Mouse (Mus musculus) yolk sac, embryonic 10.5 days (tissue): ENCODE measurements around the gene Drc7.

Experiments used
- DNase-seq: peaks from one replicate; pipeline ENCODE4 v3.0.0-alpha.2; 2017; ENCODE audit warnings: low spot score

Gene Drc7

DNA sequence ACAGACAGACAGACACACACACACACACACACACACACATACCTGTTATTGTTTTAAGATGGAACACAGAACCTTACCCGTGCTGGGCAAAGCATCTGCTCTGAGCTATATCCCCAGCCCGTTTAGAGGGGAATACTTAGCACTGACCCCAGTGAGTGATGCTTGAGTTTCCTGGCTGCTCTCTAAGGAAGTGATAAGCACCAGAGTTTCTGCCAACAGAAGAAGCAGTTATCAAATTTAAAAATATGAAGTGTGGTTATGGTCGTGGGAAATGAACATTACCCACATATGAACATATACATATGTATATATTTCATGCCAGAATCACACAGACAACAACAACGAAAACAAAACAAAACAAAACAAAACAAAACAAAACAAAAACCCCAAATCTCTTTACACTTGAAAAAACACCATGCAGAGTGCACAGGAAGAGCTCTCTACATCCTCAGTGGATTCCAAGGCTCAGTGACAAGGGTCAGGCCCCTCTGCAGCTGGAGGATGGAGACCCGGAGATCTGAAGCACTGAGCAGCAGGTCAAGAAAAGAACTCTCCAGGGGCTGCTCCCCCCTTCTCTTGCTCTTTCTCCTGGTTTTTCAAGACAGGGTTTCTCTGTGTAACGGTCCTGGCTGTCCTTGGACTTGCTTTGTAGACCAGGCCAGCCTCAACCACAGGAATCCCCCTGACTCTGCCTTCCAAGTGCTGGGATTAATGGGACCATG lies 5.1 kb downstream of the Drc7 start:
- DNase-seq, result no peak

DNA sequence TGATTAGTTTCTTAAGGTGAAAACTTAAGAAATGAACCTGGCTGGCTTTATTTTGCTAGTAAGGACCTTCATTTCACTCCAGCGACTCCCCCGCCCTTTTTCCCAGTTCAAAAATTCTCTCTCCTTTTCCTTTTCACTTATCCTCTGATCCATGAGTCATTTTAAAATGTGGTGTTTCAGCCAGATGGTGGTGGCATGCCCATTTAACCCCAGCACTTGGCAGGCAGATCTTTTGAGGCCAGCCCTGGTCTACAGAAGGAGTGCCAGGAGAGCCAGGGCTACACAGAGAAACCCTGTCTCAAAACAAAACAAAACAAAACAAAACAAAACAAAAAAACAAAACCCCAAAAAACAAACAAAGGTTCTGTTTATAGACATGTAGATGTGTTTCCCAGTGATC lies 9.6 kb downstream of the Drc7 start:
- no peak for DNase-seq

DNA sequence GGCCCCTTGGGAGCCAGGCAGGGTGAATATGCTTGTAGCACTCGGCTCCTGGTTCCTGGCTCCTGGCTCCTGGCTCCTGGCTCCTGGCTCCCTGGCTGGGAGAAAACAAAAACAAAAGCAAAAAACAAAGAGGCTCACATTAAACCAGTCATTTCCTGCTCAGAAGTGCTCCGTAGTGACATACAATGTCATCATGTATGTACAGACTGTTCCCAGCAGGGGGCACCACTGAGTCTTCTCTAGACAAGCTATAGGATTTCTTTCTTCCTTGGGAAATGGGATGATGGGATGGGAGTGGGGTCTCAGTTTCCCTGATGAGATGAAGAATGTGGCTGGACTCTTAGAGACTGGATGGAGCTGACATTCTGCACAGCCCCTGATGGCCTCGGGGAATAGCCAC lies 12.7 kb downstream of the Drc7 start:
- DNase-seq, result no peak

DNA sequence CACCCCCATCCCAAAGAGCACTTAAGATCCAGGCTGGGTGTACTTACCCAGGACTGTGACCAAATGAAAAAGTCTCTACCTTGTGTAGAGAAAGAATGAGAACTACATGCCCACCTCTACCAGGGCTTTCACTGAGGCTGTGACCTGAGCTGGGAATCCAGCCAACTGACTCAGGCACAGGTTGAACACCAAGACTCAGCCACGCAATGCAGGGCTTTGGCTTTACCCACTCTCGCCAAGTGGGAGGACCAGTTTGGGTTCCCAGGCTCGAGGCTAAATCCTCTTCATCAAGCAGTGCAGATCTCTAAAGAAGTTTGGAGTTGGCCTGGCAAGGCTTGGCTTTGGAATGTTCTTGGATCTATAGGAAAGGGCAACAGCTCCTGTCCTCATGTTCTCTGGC lies 20.6 kb downstream of the Drc7 start:
- no peak for DNase-seq

DNA sequence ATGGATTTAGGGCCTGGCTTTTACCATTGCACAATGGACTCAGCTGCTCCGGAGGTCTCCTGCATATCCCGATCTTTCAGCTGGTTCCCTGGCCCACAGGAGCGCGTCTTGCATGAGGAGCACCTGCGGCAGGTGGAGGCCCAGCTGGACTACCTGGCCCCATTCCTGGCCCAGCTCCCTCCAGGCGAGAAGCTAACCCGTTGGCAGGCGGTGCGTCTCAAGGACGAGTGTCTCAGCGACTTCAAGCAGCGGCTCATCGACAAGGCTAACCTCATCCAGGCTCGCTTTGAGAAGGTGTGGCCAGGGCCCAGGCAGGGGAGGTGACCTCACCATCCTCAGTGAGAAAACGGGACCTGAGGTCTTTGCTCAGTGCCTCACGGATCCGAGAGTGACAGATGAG lies 21.2 kb downstream of the Drc7 start:
- DNase-seq, result no peak

DNA sequence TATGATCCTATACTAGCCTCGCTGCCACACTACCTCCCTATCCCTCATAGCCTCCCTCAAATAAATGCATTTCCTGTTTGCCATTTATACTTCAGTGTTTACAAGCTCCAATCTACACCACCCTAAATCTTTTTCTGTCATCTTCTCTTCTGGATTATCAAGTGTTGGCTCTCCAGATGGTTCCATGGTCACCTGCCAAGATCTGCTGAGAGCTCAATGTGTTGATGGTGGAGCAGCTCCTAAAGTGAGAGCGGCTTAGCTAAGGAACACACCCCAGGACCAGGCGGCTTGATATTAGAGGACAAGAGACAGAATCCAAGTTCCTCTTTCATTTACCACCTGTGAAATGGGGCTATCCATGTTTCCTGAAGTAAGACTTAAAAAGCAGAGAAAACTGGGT lies 23.2 kb downstream of the Drc7 start:
- no peak for DNase-seq

DNA sequence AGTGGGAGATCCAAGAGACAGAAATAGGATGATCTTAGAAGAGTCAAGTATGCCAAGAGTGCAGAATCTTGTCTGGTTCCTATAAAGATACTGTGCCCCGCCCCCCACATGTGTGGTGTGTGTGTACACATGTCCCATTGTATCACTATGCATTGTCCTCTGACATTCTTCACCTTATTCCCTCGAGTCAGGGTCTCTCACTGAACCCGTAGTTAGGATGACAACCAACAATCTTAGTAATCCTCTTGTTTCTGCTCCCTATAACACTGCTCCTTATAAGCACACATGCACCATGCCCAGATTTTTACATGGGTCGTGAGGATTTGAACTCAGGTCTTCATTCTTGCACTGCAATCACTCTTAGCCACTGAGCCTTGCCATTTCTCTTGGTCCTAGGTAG lies 24.4 kb downstream of the Drc7 start:
- no peak for DNase-seq

DNA sequence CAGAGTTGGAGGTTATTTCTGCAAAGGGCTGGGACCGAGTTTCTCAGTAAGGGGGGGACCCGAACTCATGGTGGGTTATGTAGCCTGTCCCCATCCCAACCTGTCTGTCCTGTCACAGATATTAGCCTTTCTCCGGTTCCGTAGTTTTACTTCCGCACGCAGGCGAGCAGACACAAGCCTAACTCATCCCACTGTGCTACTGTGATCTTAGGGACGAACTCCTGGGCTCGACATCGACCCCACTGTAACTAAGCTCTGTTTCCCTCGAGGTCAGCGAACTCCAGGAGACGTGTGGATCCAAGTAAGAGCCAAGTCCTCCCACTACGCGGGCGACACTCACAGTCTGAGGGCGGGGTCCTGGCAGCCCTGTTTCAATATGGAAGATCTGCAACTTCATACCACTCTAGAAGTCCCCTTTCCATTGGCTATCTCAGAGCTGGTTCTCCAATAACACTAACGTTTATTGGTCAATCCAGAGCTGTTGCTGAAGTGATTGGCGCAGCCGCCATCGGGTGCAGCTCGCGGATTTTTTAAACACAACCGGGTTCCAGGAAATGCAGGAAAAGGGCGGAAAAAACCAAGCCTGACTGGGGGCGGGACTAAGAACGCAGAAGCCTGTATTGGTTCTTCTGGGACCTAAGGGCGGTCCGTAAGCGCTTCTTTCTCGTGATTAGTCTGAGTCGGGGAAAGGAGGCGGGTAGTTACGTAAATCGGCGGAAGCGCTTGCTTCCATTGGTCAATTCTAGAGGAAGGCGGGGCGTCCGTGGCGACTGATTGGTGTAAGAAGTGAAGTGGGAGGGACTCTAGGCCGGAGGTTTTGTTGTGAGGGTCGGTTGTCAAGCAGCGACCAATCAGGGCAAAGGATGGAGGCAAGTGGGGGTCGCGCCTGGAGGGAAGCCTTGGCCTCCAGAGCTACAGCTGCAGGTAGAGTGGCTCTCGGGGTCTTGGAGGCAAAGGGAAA lies 25.8 kb downstream of the Drc7 start, which contains the start of gene Katnb1:
Gene Katnb1 (plus strand): TSS at position 806 of the 961 bp plus-strand sequence.
- DNase-seq, result peak; percentile 100

DNA sequence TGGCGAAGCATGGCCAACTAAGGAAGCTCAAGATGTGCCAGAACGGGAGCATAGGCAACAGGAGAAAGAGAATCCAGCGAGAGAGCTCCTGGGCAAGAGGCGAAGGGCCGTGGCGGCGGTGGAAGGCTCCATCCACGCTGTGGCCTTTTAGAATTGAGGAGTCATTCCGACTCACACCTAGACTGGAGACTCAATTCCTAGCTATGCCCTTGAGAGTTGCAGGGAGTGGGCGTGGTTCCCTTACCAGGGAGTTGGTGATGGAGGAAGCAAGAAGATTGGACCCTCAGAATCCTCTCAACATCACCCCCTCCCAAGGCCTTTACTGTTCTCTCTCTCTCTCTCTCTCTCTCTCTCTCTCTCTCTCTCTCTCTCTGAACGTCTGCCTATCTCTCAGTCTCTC lies 26.7 kb downstream of the Drc7 start:
- DNase-seq, result no peak

DNA sequence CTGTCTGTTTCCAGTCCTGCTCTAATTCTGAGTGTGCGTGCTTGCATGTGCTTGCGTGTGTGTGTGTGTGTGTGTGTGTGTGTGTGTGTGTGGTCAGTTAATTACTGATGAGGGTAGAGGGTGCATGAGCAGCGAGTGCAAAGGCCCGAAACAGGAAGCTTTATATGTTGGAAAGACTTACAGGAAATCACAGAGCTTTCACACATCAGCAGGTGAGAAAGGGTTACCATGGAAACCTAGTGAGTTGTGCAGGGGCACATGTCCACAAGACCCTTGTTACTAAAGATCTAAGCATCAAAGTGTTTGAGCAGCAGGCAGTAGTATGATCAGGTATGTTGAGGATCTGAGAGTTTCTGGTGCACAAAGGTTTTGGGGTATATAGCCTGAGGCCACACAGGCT lies 29.4 kb downstream of the Drc7 start:
- DNase-seq, result no peak

DNA sequence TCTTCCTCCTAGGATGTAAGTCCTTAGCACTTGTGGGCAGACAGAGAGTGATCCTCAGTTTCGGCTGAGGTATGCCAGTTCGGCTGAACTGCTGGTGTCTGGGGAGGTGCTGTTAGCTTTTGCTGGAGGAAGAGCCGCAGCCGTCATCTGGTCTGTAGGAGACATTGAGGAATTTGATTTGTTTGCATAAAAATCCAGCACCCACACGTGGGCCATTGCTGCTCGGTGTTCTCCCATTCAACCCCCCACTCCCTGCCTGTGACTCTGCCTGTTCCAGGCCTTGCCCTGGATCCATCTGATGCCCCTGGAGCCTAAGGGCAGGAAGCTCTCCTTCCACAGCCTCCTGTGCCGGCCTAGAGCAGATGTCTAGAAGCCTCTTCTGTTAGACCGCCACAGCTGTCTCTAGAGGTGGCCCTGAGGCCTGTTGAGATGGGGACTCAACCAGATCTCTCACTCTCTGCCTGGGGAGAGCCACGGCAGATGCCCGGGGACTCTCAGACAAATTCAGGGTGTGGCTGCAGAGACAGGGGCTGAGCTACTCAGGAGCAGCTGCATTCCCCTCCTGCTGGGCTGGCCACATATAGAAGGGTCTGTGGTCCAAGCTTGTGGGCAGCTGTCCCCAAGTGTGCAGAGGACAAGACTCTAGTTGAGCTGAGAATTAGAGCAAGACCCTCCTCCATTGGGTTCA lies 30.0 kb downstream of the Drc7 start:
- no peak for DNase-seq

DNA sequence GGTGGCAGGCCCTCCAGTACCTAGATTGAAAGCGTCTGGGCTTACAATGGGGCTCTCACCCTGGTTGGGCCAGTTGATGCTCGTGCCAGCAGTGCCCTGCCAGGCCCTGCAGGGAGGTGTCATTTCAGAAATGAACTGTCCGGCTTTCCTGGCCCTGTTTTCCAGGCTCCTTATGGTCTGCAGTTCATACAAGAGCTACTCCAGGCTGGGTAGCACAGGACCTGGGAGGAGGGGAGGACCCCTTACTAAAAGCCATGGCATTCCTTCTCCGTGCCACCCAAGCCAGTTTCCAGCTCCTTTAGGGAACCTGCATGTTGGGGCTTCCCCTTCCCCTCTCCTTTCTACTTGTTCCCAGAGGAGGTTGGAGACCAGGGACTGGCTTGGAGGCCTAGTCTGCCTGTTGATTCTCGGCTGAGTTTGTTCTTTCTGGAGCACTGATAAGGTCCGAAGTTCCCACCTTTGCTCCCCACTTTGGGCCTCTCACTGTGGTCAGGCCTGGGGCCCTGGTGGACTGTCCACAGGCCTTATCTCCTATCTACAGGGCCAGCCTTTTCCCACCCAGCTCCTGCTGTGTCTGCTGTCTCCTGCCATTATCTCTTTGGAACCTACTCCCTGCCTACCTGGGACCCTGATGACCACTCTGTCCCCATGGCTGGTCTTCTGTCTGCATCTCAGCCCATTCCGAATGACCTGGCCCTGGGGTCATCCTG lies 30.7 kb downstream of the Drc7 start:
- peak; percentile 34 for DNase-seq

DNA sequence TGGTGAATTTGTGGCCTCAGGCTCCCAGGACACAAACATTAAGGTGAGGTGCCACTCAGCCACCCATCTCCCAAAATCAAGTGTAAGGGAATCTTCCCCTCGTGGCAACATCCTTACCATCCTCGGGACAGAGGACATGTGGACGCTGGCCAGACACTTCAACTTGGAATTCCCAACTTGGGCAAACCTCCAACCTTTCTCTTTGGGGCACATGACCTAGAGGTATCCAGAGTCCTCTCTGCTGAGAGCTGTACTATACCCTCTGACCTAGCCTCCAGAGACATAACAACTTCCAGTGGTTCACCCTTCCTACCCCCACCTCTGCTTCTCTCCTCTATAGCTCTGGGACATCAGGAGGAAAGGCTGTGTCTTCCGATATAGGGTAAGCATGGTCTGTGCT lies 38.7 kb downstream of the Drc7 start:
- no peak for DNase-seq

DNA sequence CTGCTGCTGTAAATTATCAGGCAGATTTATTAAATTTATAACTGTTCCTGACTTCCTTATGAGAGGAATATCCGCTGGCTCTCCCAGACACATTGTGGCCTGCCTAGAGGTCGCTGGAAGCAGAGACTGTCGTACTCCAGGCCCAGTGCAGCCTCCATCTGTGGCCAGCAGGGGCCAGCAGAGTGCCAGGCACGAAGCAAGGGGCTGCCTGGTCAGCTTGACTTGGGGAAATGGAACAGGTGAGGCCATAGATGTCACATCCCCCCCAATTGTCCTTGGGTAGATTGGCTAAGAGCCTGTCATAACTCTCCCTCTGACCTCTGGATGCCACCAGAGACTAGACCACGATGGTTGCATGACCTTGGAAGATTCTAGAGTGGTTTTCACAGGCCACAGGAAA lies 44.1 kb downstream of the Drc7 start:
- DNase-seq, result peak; percentile 62

DNA sequence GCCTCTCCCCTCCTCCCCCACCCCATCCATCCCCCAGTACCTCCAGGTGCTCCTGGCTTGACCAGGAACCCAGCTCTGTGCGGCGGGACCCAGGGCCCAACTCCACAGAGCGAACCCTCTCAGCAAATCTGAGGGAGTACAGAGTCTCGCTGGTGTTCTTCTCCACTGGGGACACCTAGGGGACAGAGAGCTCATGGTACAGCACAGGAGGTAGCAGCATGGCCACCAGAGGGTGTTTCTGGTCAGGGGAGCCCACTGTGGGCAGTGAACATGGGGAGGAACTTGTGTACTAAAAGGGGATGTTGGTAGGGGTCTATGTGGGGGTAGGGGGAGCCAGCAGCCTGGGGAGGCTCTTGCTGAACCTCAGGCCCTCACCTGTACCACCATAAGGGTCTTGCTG lies 47.1 kb downstream of the Drc7 start:
- no peak for DNase-seq

DNA sequence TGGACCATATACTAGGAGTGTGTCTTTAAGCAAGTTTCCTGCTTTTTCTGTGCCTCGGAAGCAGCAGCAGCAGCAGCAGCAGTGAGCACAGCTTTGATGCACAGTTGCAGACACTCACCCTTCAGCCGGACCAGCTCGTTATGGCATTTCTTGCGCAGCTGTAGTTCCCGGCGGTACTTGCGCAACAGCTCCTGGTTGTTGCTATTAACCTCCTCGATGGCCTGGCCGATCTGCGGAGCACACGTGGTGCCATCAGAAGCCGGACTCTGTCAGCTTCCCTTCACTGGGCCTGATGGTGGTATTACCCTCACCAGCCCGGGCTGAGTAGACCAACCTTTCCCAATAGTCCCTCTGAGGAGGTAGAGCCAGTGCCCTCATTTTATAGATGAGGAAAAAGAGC lies 52.4 kb downstream of the Drc7 start:
- DNase-seq, result no peak

DNA sequence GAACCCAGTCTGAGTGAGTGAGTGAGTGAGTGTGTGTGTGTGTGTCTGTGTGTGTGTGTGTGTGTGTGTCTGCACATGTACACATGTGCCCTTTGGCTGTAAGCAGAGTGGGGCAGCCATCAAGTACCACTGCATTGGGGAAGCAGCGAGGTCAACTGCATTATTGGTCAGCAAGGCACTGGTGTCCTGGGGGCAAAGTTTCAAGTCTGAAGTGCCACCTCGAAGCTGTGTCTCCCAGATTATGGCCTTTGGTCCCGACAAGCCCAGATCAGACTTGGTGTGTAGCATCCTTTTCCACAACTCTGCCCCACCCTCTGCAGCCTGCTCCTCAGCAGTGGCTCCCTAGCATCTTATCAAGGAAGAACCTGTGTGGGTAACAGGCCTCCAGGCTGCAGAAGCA lies 57.7 kb downstream of the Drc7 start:
- DNase-seq, result no peak

DNA sequence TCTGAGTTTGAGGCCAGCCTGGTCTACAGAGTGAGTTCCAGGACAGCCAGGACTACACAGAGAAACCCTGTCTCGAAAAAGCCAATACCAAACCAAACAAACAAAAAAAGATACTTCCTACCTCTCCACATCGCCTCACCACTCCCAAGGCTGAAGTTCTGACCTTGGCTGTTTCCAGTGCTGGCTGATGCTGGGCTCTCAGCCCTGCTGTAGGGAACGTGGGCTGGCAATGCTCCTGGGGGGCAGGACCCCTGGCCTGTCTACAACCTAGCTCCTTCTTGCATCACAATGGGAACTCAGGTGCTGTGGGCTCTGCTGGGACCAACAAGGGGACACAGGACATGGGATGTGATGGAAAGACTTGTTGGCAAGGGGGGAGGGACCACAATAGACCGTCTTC lies 58.2 kb downstream of the Drc7 start:
- DNase-seq, result no peak

DNA sequence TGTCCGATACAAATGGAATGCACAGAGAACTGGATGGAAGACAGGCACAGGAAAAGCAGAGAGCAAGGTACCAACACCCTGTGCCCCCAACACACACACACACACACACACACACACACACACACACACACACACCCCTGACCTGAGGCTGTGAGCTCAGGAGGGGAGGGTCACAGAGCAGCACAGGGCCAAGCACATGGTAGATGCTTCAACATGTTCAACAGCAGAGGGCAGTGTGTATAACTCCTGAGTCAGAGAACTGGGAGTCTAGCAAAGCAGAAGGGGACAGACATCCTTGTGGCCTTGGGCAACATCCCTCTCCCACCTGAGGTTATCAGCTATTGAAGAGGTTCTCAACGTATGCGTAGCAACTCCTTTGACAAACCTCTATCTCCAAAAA lies 58.8 kb downstream of the Drc7 start:
- DNase-seq, result no peak

DNA sequence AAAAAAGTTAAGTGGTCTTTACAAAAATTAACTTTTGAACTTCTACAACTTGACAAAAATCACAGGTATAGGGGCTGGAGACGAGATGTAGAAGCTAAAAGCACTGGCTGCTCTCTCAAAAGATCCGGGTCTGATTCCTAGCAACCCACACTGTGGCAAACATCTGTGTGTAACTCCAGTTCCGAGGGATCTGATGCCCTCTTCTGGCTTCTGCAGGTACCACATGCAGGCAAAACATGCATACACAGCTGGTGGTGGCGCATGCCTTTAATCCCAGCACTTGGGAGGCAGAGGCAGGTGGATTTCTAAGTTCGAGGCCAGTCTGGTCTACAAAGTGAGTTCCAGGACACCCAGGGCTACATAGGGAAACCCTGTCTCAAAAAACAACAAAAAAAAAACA lies 68.6 kb downstream of the Drc7 start:
- no peak for DNase-seq

DNA sequence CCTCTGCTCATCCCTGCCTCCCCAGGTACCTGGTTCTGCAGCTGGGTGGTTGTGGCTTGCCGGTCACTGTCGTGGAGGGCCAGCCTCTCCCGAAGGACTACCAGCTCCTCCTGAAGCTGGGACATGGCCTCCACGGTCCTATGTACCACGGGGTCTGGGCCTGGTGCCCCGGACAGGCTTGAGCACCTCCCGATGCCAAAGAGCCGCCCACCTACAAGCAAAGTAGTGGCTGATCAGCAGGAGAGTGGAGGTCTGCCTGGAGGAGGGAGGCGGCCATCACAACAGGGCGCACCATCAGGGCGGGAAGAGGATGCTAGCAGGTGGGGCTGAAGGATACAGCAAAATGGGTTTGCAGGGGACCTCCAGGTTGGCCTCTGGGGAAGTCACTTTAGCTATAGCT lies 71.6 kb downstream of the Drc7 start:
- DNase-seq, result no peak

DNA sequence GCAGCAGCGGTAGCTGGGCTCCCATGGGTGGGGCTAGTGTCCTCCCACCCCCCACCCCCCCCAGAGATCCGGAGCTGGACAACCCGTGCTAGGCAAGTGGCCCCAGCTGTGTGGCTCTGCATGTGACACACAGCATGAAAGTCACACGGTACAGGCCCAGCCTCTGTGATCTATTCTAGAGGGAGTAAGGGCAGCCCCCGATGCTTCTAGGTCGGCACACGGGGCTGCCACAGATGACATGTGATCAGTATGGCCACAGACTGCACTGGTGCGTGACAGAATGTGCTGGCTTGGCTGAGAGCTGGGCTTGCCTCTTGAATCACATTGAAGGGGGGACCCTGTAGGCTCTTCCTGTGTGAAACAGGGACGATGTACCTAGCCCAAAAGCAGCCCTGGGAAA lies 72.8 kb downstream of the Drc7 start:
- DNase-seq, result no peak
